Mouse (Mus musculus) liver, postnatal 0 days (tissue): ENCODE measurements at regions not wholly inside any gene's neighbourhood (a gene's known extent, or its start where the extent isn't known, plus 50 kb on each side); places are given as distances from the start of the nearest gene placed in this dataset.

Experiments used
- ATAC-seq: fragments of 200-750 bp; cut with Nextera tagmentation; 2 replicates; pipeline ENCODE4 v1.8.0; 2017; ENCODE audit warnings: mild to moderate bottlenecking, moderate library complexity
- DNase-seq: peaks from one replicate; pipeline ENCODE4 v3.0.0-alpha.2; 2016
- H3K27ac ChIP-seq: fragments of 300-500 bp; sonication (generic); 2 replicates; pipeline ENCODE4 v1.5.1; 2014; ENCODE audit warnings: antibody characterized with exemption, moderate library complexity, mild to moderate bottlenecking, low read depth
- H3K27me3 ChIP-seq: fragments of 300-500 bp; sonication (generic); 2 replicates; pipeline ENCODE4 v1.6.1; 2014; ENCODE audit warnings: low read length, control low read depth, mixed read lengths; ENCODE audit not compliant: insufficient read depth
- H3K36me3 ChIP-seq: fragments of 300-500 bp; sonication (generic); replicated peaks from 2 replicates; pipeline ENCODE4 v1.6.1; 2014; ENCODE audit warnings: mild to moderate bottlenecking, control low read depth, low read length, moderate library complexity, mixed read lengths; ENCODE audit not compliant: insufficient read depth
- H3K4me1 ChIP-seq: fragments of 300-500 bp; sonication (generic); 2 replicates; pipeline ENCODE4 v1.6.1; 2014; ENCODE audit warnings: antibody characterized with exemption, mild to moderate bottlenecking, control low read depth; ENCODE audit not compliant: insufficient read depth
- H3K4me2 ChIP-seq: fragments of 300-500 bp; sonication (generic); 2 replicates; pipeline ENCODE4 v1.6.1; 2014; ENCODE audit warnings: low read depth, mild to moderate bottlenecking, low read length, moderate library complexity, mixed read lengths
- H3K4me3 ChIP-seq: fragments of 300-500 bp; sonication (generic); 2 replicates; pipeline ENCODE4 v1.5.1; 2014; ENCODE audit warnings: low read depth, low read length
- H3K9ac ChIP-seq: fragments of 300-500 bp; sonication (generic); replicated peaks from 2 replicates; pipeline ENCODE4 v1.6.1; 2014; ENCODE audit warnings: mild to moderate bottlenecking, moderate library complexity
- H3K9me3 ChIP-seq: fragments of 300-500 bp; sonication (generic); 2 replicates; pipeline ENCODE4 v1.6.1; 2016; ENCODE audit warnings: mild to moderate bottlenecking, control low read depth, low read length, mixed read lengths
- CTCF ChIP-seq: sonication (generic); IDR thresholded peaks from 2 replicates; pipeline ENCODE4 v1.5.1; 2016; ENCODE audit warnings: antibody characterized with exemption, low read depth
- EP300 ChIP-seq: IDR thresholded peaks from 2 replicates; pipeline ENCODE4 v1.6.1; 2016; ENCODE audit warnings: antibody characterized with exemption, low read depth, mild to moderate bottlenecking
- WGBS: fragments of 180-500 bp; shearing (Covaris S2); extraction: QIAGEN DNeasy Blood & Tissue Kit; methylation state at CpG from one replicate; pipeline ENCODE4 v1.1.7; 2014; ENCODE audit not compliant: insufficient replicate concordance; 5-methylcytosine and 5-hydroxymethylcytosine counted together

GRCm38 (mm10) chr4:119029735-119030134 is 68.4 kb downstream of the Lao1 start:
- H3K4me2 ChIP-seq = no peak overlapping the region

GRCm38 (mm10) chr4:119030865-119031264 is 69.5 kb downstream of the Lao1 start:
- Histone ChIP-seq H3K27me3 (no peaks in the 10 kb centered on the region), H3K9me3 (no peaks in the 10 kb centered on the region), H3K4me3 (no peak overlapping the region), H3K4me1 (peaks cover 43% of the 10 kb centered on the region), H3K4me2 (no peak overlapping the region), H3K27ac (no peak overlapping the region), H3K36me3 (no peaks in the 10 kb centered on the region), H3K9ac (peak overlapping the region; percentile 35; the same call in 1 of the 2 replicates)
- ATAC-seq (no peak), DNase-seq (no peak)
- TF ChIP-seq EP300 (no peak), CTCF (no peak)
- WGBS = 52% methylated on average over 5 of the region's 5 CpGs

More at GRCm38 (mm10) chr4:119029735-119030134, 68.4 kb downstream of the Lao1 start:
- TF ChIP-seq EP300 = no peak
- TF ChIP-seq CTCF = no peak
- peak overlapping the region; percentile 97 for H3K27ac ChIP-seq
- peaks cover 40% of the 10 kb centered on the region for H3K4me1 ChIP-seq
- DNase-seq (no peak), ATAC-seq (no peak)
- no peaks in the 10 kb centered on the region for H3K9me3 ChIP-seq
- WGBS = 72% methylated on average over 6 of the region's 6 CpGs
- no peak overlapping the region for H3K9ac ChIP-seq
- no peaks in the 10 kb centered on the region for H3K36me3 ChIP-seq
- H3K27me3 ChIP-seq = no peaks in the 10 kb centered on the region
- no peak overlapping the region for H3K4me3 ChIP-seq

- Histone ChIP-seq H3K4me3 (no peak overlapping the region), H3K36me3 (no peaks in the 10 kb centered on the region), H3K4me1 (peaks cover 39% of the 10 kb centered on the region), H3K9me3 (no peaks in the 10 kb centered on the region), H3K27ac (peak overlapping the region; percentile 49; the same call in 1 of the 2 replicates), H3K27me3 (no peaks in the 10 kb centered on the region), H3K4me2 (no peak overlapping the region), H3K9ac (no peak overlapping the region)
- WGBS = 60% methylated on average over 4 of the region's 4 CpGs
- no peak for DNase-seq
- TF ChIP-seq EP300 = 0 out of 2 replicates have a peak, but pooled peaks have one; percentile 48
- TF ChIP-seq CTCF = no peak
- no peak for ATAC-seq
Measured at GRCm38 (mm10) chr4:119033006-119033405, 71.6 kb downstream of the Lao1 start.

GRCm38 (mm10) chr4:119036582-119036981 is 71.9 kb upstream of the Slc2a1 start:
- peak overlapping the region; percentile 5; the same call in 1 of the 2 replicates for H3K9ac ChIP-seq
- no peaks in the 10 kb centered on the region; the same call in 1 of the 2 replicates for H3K36me3 ChIP-seq
- ATAC-seq = peak; percentile 93
- peak overlapping the region; percentile 33 for H3K4me2 ChIP-seq
- H3K4me1 ChIP-seq = peaks cover 24% of the 10 kb centered on the region
- no peaks in the 10 kb centered on the region for H3K27me3 ChIP-seq
- WGBS = 47% methylated on average over 5 of the region's 5 CpGs
- DNase-seq = peak; percentile 70
- H3K9me3 ChIP-seq = no peaks in the 10 kb centered on the region
- H3K27ac ChIP-seq = peak overlapping the region; percentile 90
- TF ChIP-seq CTCF = no peak
- peak; percentile 100 for TF ChIP-seq EP300
- H3K4me3 ChIP-seq = no peak overlapping the region

- Histone ChIP-seq H3K4me1 (peaks cover 29% of the 10 kb centered on the region), H3K4me2 (peak overlapping the region; percentile 55), H3K36me3 (no peaks in the 10 kb centered on the region; the same call in 1 of the 2 replicates), H3K9ac (peak overlapping the region; percentile 47), H3K4me3 (peak overlapping the region; percentile 33), H3K27me3 (no peaks in the 10 kb centered on the region), H3K9me3 (no peaks in the 10 kb centered on the region), H3K27ac (peak overlapping the region; percentile 68)
- peak; percentile 26 for ATAC-seq
- DNase-seq = peak; percentile 54
- WGBS = 84% methylated on average over 6 of the region's 6 CpGs
- TF ChIP-seq EP300 = peak; percentile 47
- TF ChIP-seq CTCF = no peak
Measured at GRCm38 (mm10) chr4:119040041-119040440, 68.5 kb upstream of the Slc2a1 start.

- H3K27me3 ChIP-seq = no peaks in the 10 kb centered on the region
- no peak overlapping the region for H3K9ac ChIP-seq
- ATAC-seq = no peak
- no peaks in the 10 kb centered on the region; the same call in 1 of the 2 replicates for H3K36me3 ChIP-seq
- DNase-seq = no peak
- no peaks in the 10 kb centered on the region for H3K9me3 ChIP-seq
- 70% methylated on average over 6 of the region's 6 CpGs for WGBS
- H3K4me3 ChIP-seq = no peak overlapping the region
- peak overlapping the region; percentile 54; the same call in 1 of the 2 replicates for H3K4me2 ChIP-seq
- peak overlapping the region; percentile 44; the same call in 1 of the 2 replicates for H3K27ac ChIP-seq
- no peak for TF ChIP-seq EP300
- no peak for TF ChIP-seq CTCF
- peaks cover 24% of the 10 kb centered on the region for H3K4me1 ChIP-seq
Measured at GRCm38 (mm10) chr4:119041616-119042015, 66.9 kb upstream of the Slc2a1 start.
